Mouse (Mus musculus): ENCODE results near the gene Tet3. TPM values are rescaled to one million over a fixed set of nuclear protein-coding genes. Genes with fewer than 3 reads are reported as not detected.

Gene Tet3
- polyA plus RNA-seq, 1 experiment from 2014 or later = 13.7 TPM

GRCm38 (mm10) chr6:83357436-83357835 is 101.4 kb downstream of the Tet3 start:
- H3K9me3 ChIP-seq (replicated peaks; ENCODE audit: control insufficient read depth, low read length) = no peaks in the 10 kb centered on the region
- H3K9ac ChIP-seq (ENCODE audit: low read depth, low read length) = no peak overlapping the region
- no peak overlapping the region for H3K27ac ChIP-seq (ENCODE audit: low read length)
- peaks cover 54% of the 10 kb centered on the region for H3K36me3 ChIP-seq (ENCODE audit: control insufficient read depth, insufficient read depth)
- H3K4me2 ChIP-seq (ENCODE audit: low read depth, low read length) = no peak overlapping the region
- peaks cover 32% of the 10 kb centered on the region for H3K4me1 ChIP-seq (ENCODE audit: control insufficient read depth, low read depth, low read length)
- no peak overlapping the region for H3K4me3 ChIP-seq (ENCODE audit: low read depth, low read length)
- ATAC-seq (ENCODE audit: low read depth) = no peak
- WGBS (ENCODE audit: insufficient replicate concordance) = 85% methylated on average over 10 of the region's 10 CpGs
- no peaks in the 10 kb centered on the region for H3K27me3 ChIP-seq (ENCODE audit: control insufficient read depth, insufficient read depth, low read depth, low read length)

GRCm38 (mm10) chr6:83356569-83357138 is 102.2 kb downstream of the Tet3 start:
- H3K36me3 ChIP-seq (ENCODE audit: control insufficient read depth, insufficient read depth) = peaks cover 54% of the 10 kb centered on the region
- no peak overlapping the region for H3K27ac ChIP-seq (ENCODE audit: low read length)
- 23% methylated on average over 7 of the region's 7 CpGs for WGBS (ENCODE audit: insufficient replicate concordance)

GRCm38 (mm10) chr6:83354856-83355781 is 103.8 kb downstream of the Tet3 start:
- Histone ChIP-seq H3K27ac (ENCODE audit: low read length) (peak overlapping the region; percentile 43), H3K4me1 (ENCODE audit: control insufficient read depth, low read depth, low read length) (peaks cover 49% of the 10 kb centered on the region)

More at GRCm38 (mm10) chr6:83356569-83357138, 102.2 kb downstream of the Tet3 start:
- peak; percentile 16 for ATAC-seq (ENCODE audit: low read depth)
- no peak overlapping the region for H3K4me2 ChIP-seq (ENCODE audit: low read depth, low read length)
- no peak overlapping the region for H3K4me3 ChIP-seq (ENCODE audit: low read depth, low read length)
- H3K4me1 ChIP-seq (ENCODE audit: control insufficient read depth, low read depth, low read length) = peaks cover 35% of the 10 kb centered on the region
- H3K9ac ChIP-seq (ENCODE audit: low read depth, low read length) = no peak overlapping the region
- no peaks in the 10 kb centered on the region for H3K9me3 ChIP-seq (replicated peaks; ENCODE audit: control insufficient read depth, low read length)
- H3K27me3 ChIP-seq (ENCODE audit: control insufficient read depth, insufficient read depth, low read depth, low read length) = no peaks in the 10 kb centered on the region

GRCm38 (mm10) chr6:83352666-83353410 is 106.0 kb downstream of the Tet3 start:
- peaks cover 58% of the 10 kb centered on the region for H3K4me1 ChIP-seq (ENCODE audit: control insufficient read depth, low read depth, low read length)
- peak overlapping the region; percentile 92 for H3K4me3 ChIP-seq (ENCODE audit: low read depth, low read length)
- peaks cover 33% of the 10 kb centered on the region for H3K36me3 ChIP-seq (ENCODE audit: control insufficient read depth, insufficient read depth)
- peak overlapping the region; percentile 84 for H3K4me2 ChIP-seq (ENCODE audit: low read depth, low read length)
- H3K9me3 ChIP-seq (replicated peaks; ENCODE audit: control insufficient read depth, low read length) = no peaks in the 10 kb centered on the region
- no peaks in the 10 kb centered on the region for H3K27me3 ChIP-seq (ENCODE audit: control insufficient read depth, insufficient read depth, low read depth, low read length)
- H3K27ac ChIP-seq (ENCODE audit: low read length) = peak overlapping the region; percentile 97
- 87% methylated on average over 24 of the region's 24 CpGs for WGBS (ENCODE audit: insufficient replicate concordance)
- ATAC-seq (ENCODE audit: low read depth) = no peak
- peak overlapping the region; percentile 98 for H3K9ac ChIP-seq (ENCODE audit: low read depth, low read length)

More at GRCm38 (mm10) chr6:83354856-83355781, 103.8 kb downstream of the Tet3 start:
- H3K36me3 ChIP-seq (ENCODE audit: control insufficient read depth, insufficient read depth) = peaks cover 54% of the 10 kb centered on the region
- H3K4me3 ChIP-seq (ENCODE audit: low read depth, low read length) = no peak overlapping the region
- ATAC-seq (ENCODE audit: low read depth) = no peak
- no peak overlapping the region for H3K9ac ChIP-seq (ENCODE audit: low read depth, low read length)
- no peaks in the 10 kb centered on the region for H3K9me3 ChIP-seq (replicated peaks; ENCODE audit: control insufficient read depth, low read length)
- WGBS (ENCODE audit: insufficient replicate concordance) = 73% methylated on average over 9 of the region's 9 CpGs
- no peaks in the 10 kb centered on the region for H3K27me3 ChIP-seq (ENCODE audit: control insufficient read depth, insufficient read depth, low read depth, low read length)
- H3K4me2 ChIP-seq (ENCODE audit: low read depth, low read length) = no peak overlapping the region

GRCm38 (mm10) chr6:83351490-83352160 is 107.3 kb downstream of the Tet3 start:
- Histone ChIP-seq H3K4me1 (ENCODE audit: control insufficient read depth, low read depth, low read length) (peaks cover 55% of the 10 kb centered on the region), H3K4me2 (ENCODE audit: low read depth, low read length) (peak overlapping the region; percentile 84), H3K27ac (ENCODE audit: low read length) (peak overlapping the region; percentile 97), H3K27me3 (ENCODE audit: control insufficient read depth, insufficient read depth, low read depth, low read length) (no peaks in the 10 kb centered on the region), H3K36me3 (ENCODE audit: control insufficient read depth, insufficient read depth) (peaks cover 25% of the 10 kb centered on the region), H3K9ac (ENCODE audit: low read depth, low read length) (peak overlapping the region; percentile 98), H3K4me3 (ENCODE audit: low read depth, low read length) (peak overlapping the region; percentile 92), H3K9me3 (replicated peaks; ENCODE audit: control insufficient read depth, low read length) (no peaks in the 10 kb centered on the region)
- WGBS (ENCODE audit: insufficient replicate concordance) = 20% methylated on average over 7 of the region's 7 CpGs
- ATAC-seq (ENCODE audit: low read depth) = peak; percentile 94

GRCm38 (mm10) chr6:83350851-83351405 is 108.0 kb downstream of the Tet3 start:
- H3K27ac ChIP-seq (ENCODE audit: low read length) = peak overlapping the region; percentile 97
- peak overlapping the region; percentile 84 for H3K4me2 ChIP-seq (ENCODE audit: low read depth, low read length)
- no peak for ATAC-seq (ENCODE audit: low read depth)
- peaks cover 25% of the 10 kb centered on the region for H3K36me3 ChIP-seq (ENCODE audit: control insufficient read depth, insufficient read depth)
- 66% methylated on average over 16 of the region's 16 CpGs for WGBS (ENCODE audit: insufficient replicate concordance)
- peaks cover 51% of the 10 kb centered on the region for H3K4me1 ChIP-seq (ENCODE audit: control insufficient read depth, low read depth, low read length)
- H3K9me3 ChIP-seq (replicated peaks; ENCODE audit: control insufficient read depth, low read length) = no peaks in the 10 kb centered on the region
- peak overlapping the region; percentile 98 for H3K9ac ChIP-seq (ENCODE audit: low read depth, low read length)
- H3K27me3 ChIP-seq (ENCODE audit: control insufficient read depth, insufficient read depth, low read depth, low read length) = no peaks in the 10 kb centered on the region
- peak overlapping the region; percentile 92 for H3K4me3 ChIP-seq (ENCODE audit: low read depth, low read length)

GRCm38 (mm10) chr6:83350172-83350571 is 108.7 kb downstream of the Tet3 start:
- Histone ChIP-seq H3K27me3 (ENCODE audit: control insufficient read depth, insufficient read depth, low read depth, low read length) (no peaks in the 10 kb centered on the region), H3K27ac (ENCODE audit: low read length) (peak overlapping the region; percentile 97), H3K4me3 (ENCODE audit: low read depth, low read length) (peak overlapping the region; percentile 92), H3K4me2 (ENCODE audit: low read depth, low read length) (peak overlapping the region; percentile 84), H3K36me3 (ENCODE audit: control insufficient read depth, insufficient read depth) (peaks cover 22% of the 10 kb centered on the region), H3K9ac (ENCODE audit: low read depth, low read length) (peak overlapping the region; percentile 98), H3K4me1 (ENCODE audit: control insufficient read depth, low read depth, low read length) (peaks cover 49% of the 10 kb centered on the region), H3K9me3 (replicated peaks; ENCODE audit: control insufficient read depth, low read length) (no peaks in the 10 kb centered on the region)
- ATAC-seq (ENCODE audit: low read depth) = no peak
- WGBS (ENCODE audit: insufficient replicate concordance) = 70% methylated on average over 7 of the region's 7 CpGs

GRCm38 (mm10) chr6:83349274-83349958 is 109.5 kb downstream of the Tet3 start:
- Histone ChIP-seq H3K4me3 (ENCODE audit: low read depth, low read length) (peak overlapping the region; percentile 92), H3K9me3 (replicated peaks; ENCODE audit: control insufficient read depth, low read length) (no peaks in the 10 kb centered on the region), H3K9ac (ENCODE audit: low read depth, low read length) (peak overlapping the region; percentile 98), H3K27ac (ENCODE audit: low read length) (peak overlapping the region; percentile 97), H3K36me3 (ENCODE audit: control insufficient read depth, insufficient read depth) (peaks cover 16% of the 10 kb centered on the region), H3K4me2 (ENCODE audit: low read depth, low read length) (peak overlapping the region; percentile 84), H3K27me3 (ENCODE audit: control insufficient read depth, insufficient read depth, low read depth, low read length) (no peaks in the 10 kb centered on the region), H3K4me1 (ENCODE audit: control insufficient read depth, low read depth, low read length) (peaks cover 42% of the 10 kb centered on the region)
- under 1% methylated on average over 53 of the region's 53 CpGs for WGBS (ENCODE audit: insufficient replicate concordance)
- ATAC-seq (ENCODE audit: low read depth) = peak; percentile 82
